Mouse (Mus musculus) kidney, postnatal 14 days (tissue): ENCODE measurements around the gene Srrm1.
A peak's percentile ranks its signal among the peaks of the same experiment; 100 is the strongest.

Experiments used
- DNase-seq: peaks from one replicate; pipeline ENCODE4 v3.0.0; 2022; ENCODE audit warnings: mixed read lengths

Srrm1 gene

DNA sequence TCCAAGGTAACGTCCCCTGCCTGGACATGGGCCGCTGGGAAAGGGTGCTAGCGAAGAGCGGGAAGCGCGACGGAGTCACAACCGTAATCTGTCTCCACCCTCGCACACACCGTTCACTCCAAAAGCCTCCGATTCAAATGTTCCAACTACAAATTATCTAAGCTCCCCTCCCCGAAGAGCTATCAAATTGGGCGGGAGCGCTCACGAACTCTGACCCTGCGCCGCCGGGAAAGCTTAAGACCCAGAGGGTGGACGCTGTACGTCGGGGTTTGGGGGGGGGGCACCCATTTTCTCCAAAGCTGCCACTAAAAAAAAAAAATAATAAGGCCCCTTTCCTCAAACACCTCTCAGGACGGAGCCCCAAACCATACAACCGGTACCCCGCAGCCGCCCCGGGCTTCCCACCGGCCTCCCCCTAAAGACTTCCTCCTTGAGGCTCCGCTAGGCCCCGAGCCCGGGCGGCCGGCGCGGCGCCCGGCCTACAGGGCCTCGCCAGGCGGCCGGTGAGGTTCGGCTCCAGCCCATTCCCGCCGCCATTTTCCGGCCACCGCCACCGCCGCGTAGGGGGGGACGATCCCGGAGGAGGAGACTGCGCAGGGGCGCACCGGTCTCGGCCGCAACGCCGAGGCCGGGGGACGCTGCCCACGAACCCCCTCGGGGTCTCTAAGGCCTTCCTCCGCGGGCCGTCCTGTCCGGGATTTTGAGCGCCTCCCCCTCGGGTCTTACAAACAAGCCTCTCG is 625 bp downstream of the Srrm1 start:
- peak; percentile 49 for DNase-seq

DNA sequence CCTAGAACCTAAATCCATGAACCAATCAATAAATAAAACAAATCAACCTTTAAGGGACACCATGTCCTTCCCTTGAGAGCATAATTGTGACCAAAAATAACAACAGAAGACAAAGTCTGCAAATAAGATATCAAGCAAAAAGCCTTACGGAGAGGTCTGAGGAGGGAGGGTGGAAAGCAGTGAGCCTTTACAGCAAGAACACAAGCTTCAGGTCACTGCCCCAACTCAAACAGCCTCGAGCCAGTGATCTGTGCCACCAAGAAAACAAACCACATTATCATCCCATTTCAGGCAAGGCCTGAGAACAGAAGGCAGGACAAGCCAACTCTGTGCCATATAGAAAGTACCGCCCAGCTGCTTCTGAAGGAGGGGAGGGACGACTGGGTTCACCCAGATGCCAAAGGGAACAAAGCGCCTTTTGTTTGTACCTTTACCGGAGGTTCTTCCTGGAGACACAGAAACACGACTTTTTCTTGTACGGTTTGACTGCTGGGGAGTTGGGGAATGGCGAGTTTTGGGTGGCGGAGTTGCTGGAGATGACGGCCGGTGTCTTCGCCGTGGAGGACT is 15.7 kb downstream of the Srrm1 start:
- peak; percentile 26 for DNase-seq

DNA sequence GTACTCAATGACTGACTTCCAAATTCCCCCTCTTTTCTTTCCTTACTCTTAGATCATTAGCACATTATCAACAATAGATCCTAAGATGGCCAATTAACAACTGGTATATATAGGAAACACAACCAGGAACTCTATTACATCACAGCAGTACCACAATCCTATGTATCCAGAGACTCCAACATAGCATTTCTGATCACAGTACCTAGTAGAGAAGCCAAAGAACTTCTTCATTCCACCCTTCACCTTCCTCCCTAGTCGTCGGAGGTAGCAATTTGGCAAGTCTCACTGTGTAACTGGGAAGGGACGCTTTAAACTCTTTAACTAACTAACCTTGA is 17.1 kb downstream of the Srrm1 start:
- DNase-seq = no peak

DNA sequence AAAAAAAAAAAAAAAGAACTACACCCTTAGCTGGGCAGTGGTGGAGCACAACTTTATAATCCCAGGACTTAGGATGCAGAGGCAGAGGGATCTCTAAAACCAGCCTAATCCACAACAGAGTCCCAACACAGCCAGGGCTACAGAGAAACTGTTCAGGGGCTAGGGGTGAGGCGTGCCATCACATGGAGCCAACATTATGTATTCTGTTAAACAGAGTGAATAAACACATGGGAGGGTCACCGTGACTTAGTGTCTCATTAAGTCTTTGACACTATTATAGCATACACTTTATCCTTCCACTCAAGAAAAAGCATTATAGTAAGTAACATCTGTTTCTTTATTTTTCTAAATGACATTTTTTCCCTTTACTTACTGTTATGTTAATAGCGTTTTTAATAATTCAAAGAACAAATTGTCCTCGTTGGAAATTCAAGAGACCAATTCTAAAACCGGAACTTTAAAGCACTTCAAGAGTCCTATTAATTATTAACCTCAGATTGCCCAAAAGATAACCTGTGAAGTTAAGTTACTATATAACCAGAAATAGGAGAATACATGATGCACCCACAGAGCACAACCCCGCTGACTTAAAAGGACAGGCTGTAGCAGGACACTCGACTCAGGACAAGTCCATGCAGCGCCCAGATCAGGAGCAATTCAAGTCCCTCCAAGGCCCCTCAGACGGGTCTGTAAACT is 17.6 kb downstream of the Srrm1 start:
- peak; percentile 53 for DNase-seq

DNA sequence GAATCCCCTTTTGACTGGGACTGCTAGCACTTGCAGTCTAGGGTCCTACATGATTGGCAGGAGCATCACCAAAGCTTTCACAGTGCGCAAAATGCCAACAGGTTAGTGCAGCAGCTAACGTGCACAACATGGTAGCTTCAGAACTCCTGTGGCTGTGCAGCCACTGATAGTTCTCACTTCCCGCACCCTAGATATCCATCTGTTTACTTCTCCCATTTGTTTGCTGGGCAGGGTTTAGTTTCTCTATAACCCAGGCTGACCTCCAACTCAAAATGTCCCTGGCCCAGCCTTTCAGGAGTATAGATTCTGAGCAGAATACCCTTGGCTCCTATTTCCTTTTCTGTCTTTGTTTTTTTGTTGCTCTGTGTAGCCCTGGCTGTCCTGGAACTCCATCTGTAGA is 26.7 kb downstream of the Srrm1 start:
- DNase-seq = no peak

DNA sequence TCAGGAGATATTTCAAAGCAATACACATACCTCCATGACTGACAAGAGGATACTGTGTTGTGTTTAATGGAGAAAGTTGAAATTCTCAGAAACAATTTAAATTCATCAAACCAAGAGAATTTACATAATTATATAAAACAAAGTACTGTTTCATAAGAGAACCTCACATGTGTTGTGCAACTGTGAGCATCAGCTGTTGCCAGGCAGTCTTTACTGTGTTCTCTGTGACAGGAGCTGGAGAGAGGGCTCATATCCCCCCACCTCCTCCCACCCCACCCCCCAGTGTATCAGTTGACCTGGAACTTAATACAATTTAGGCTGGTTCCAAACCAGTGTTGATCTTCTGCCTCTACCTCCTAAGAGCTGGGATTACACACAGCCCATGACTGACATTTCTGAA is 27.1 kb downstream of the Srrm1 start:
- DNase-seq = no peak

DNA sequence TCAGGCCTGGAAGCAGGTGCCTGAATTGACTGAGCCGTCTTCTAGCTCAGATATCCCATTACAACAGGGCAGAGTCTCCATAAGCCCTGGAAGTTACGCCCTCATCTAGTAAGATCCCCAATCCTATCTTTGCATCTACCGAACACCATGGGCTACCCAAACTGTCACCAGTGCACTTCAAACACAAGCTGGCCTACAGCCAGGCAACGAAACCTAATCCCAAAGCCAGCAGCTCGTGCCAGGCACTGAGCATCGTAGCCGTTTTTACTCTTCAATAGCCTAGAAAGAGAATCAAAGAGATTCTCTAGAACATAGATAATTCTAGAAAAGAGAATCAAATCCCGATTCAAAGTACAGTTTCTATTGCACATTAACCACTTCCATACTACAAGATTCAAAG is 30.1 kb downstream of the Srrm1 start:
- no peak for DNase-seq

DNA sequence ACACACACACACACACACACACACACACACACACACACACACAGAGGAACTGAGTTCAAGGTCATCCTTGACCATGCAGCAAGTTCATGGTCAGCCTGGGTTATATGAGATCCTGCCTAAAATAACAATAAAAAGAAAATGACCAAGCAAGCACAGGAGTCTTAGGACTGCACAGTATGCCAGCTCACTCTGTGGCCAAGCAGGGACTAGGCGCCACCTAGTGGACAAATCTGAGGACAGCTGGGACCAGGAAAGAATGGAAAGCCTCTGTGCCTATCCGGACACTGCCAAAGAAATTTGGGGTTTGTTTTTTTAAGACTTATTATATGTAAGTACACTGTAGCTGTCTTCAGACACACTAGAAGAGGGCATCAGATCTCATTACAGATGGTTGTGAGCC is 35.2 kb downstream of the Srrm1 start:
- peak; percentile 83 for DNase-seq

DNA sequence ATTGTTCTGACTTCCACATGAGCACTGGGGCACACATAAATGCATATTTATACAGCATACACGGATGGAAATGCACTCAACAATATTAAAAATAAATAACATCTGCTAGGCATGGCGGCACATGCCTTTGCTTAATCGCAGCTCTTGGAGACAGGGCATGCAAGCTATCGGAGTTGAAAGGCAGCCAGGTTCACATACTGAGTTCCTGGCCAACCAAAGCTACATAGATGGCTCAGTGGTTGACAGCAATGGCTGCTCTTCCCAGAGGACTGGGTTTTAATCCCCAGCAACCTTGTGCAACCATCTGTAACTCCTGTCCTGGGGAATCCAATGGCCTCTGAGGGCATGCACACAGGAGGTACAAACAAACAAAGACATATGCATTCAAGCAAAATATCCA is 35.6 kb downstream of the Srrm1 start:
- no peak for DNase-seq

DNA sequence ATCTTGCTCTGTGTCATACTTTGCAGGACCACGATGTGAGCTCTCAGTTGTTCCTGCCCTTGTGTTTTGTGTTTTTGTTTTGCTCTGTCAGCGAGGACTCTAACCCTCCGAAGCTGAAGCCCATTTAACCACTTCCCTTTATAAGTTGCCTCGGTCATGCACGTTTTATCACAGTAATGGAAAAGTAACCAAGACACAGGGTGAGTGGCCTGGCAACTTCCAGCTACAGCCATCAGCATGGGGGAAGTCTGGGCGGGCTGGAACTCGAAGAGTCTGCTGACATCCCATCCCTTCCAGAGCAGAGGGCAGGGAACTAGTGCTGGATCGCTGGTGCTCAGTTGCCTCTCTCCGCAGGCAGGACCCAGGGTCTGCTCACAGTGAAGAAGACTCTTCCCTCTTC is 37.8 kb downstream of the Srrm1 start:
- DNase-seq = no peak

DNA sequence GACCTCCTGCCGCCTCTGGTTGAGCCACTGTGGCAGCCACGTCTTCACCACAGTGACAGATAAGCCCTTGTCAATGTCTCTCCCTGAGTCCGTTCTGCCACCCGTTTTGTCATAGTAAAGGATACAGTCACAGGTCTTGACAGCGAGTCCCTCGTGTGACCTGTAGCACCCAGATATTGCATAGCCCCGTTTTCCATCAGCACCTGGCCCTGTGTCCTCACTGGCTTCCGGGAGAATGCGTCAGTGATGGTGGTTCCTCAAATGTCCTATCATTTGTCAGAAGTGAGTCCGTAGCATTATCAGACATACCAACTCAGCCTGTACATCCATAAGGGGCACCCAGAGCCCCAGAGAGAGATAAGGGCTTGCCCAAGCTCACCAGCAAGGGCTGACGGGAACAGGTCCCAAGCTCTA is 38.7 kb downstream of the Srrm1 start:
- no peak for DNase-seq

DNA sequence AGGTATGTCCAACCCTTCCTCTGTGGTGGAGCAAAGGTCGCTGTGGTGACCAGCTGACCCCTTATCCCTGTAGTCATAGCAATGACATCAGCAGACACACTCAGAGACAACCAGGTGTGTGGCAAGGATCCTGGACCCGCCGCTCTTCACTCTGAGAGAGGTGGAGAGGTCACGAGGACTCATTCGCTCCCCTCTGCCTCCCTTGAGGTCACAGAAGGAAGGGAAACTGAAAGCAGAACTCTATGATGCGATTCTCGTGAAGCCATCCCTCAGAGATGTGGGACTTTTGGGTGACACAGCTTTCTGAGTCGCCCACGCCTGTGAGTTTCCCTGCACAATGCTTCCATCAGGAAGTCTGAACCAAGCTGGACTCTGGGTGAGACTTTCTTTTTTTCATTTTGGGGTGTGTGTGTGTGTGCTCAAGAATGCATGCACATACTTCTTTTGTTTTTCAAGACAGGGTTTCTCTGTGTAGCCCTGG is 39.3 kb downstream of the Srrm1 start:
- no peak for DNase-seq

DNA sequence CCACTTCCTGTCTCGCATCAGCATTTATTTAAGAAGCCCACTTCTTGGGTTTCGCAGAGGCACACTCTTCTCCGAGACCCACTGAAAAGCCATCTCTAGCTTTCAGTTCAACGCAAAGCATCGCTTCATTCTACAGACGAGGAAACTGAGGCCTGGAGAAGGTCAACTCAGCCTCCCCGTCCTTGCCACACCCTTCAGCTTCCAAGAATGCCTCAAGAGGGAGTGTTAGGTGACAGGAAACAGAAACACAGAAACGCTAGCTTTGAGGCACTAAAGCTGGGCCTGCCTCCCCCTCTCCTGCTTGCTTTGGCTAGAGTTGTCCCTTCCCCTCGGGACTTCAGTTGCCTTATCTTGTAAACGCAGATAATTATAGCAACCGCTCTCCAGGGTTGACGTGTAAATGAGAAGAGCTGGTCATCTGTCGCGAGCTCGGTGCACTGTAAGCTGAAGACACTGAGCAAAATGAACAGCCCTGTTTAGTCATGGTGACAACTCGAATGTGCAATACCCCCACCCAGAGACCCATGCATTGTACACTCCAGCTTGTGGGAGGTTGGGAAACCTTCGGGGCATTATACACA is 39.9 kb downstream of the Srrm1 start:
- DNase-seq = peak; percentile 50

DNA sequence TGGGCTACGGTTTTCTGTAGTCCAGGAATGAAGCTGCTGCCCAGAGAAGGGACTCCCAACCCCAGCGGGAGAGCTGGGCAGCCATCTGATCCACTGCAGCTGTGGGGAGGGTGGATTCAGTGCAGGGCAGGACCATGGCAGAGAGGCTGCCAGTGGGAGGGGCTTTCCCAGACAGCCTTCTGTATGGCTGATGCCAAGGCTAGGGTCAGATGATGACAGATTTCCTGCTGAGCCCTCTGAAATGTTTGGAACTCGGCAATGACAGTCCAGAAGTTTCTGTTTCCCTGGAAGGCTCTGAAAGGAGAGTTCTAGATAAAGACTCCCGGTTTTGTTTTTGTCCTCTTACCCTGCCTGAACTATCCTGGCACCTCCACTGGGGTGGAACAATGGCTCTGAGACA is 40.4 kb downstream of the Srrm1 start:
- peak; percentile 86 for DNase-seq

DNA sequence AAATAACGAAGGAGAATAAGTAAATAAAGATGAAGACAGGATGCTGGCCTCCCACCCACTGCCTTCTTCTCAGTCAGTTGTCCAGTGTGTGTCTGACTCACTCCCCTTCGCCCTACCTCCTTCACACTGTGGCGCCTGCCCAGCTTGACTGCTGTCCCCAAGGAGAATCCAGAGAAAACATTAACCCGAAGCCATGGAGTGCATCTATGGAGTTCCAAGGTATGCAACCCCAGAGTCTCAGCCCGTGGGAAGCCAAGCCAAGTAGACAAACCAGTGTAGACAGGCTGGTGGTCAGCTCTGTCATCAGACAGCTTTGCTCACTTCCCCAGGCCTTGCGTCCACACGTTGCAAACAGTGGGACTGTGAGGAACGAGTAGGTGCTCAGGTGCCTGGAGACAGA is 42.8 kb downstream of the Srrm1 start:
- peak; percentile 63 for DNase-seq

DNA sequence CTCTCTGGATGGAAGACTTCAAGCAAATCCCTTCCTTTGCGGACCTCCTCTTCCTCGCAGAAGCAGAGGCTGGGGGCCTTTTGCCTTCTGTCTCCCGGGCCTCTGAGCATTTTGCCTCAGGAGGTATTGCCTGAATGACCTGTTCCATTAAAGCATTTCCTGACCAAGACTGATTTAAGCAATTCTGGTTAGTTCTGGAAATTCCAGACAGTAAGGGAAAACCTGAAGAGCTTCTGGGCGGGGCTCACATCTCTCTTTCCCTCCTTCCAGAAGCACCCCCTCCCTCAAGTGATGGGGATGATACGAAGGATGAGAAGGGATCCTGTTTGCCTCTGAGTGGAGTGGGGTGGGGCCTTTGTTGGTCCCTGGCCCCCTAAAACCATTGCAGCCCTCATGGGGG is 43.4 kb downstream of the Srrm1 start:
- no peak for DNase-seq

DNA sequence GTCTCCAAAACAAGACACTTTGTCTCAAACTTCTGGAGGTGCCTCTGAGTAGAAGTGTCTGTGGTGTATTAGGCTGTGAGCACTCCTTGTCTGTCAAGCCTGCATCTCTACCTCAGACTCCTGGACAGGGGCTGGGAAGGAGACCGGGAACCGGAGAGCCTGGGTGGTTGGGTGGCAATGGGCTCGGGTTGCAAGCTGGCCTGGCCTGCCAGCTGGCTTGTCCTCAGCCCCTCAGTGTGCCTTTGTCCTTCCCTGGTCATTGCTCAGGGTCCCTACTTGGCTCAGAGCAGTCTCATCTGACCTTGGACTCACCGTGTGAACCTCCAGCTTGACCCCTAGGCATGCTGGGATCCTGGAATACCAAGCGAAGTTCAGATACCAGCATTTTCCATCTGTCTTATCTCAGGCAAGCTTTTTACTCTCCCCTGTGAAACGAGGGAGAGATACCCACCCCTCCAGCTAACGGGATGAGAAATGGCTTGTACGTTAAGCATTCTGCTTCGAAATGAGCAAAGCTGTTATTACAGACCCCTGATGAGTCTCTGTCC is 43.9 kb downstream of the Srrm1 start:
- no peak for DNase-seq

DNA sequence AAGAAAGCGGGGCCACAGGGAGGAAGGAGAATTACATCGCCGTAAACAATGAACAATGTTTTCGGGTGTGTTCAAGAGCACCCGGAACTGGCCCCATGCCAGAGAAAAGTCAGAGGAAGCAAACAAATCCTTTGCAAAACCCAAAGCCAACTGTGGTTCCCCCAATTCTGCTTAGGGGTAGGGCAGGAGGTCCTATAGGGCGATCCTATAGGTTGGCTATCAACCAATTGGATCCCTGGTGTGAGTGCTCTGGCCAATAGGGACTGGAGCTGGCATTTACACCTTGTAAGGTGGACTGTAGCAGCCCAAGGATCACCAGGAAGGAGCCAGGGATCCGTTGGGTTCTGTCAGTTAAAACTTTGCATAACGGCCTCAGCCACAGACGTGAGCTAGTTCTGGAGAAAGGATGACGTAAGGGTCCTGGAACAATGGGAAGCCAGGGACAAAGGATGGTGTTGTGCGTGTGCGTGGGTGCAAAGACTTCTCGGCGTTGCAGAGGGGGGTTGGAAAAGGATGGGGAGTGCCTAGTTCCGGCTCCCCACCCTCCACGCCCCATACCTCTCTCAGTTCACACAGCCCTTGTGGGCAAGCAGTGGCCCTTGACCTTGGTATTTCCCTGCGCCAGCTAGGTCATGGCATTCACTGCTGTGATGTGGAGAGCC is 46.0 kb downstream of the Srrm1 start:
- peak; percentile 47 for DNase-seq

DNA sequence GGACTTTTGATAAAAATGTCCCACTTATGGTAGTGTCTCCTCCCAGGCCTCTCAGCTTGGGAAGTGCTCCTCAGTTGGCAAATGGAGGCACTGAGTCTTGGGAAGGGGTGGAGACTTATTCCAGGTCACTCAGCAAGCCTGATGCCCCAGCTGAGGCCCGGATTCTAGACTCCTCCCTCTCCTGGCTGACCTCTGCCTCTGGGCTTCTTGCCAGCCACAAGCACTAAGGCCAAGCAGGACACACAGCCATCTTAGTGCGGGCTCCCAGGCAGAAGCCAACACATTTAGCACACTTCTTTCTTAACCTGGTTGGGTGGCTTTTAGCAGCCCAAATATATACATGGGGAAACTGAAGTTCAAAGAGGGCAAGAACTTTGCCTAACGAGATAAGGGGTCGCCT is 46.6 kb downstream of the Srrm1 start:
- peak; percentile 82 for DNase-seq

DNA sequence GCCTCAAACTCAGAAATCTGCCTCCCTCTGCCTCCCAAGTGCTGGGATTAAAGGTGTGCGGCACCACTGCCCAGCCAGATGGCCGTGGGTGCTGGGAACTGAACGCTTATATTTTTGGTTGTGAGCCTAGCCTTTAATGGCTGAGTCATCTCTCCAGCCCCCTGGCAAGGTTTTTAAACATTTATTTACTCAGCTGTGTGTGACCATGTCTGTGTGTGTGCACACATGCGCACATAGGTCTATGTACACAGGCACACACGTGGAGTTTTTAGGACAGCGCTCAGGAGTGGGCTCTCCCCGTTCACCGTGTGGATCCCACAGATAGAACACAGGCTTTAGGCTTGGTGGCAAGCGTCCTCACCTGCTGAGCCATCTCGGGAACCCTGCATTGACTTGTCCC is 50.9 kb downstream of the Srrm1 start:
- DNase-seq = no peak

DNA sequence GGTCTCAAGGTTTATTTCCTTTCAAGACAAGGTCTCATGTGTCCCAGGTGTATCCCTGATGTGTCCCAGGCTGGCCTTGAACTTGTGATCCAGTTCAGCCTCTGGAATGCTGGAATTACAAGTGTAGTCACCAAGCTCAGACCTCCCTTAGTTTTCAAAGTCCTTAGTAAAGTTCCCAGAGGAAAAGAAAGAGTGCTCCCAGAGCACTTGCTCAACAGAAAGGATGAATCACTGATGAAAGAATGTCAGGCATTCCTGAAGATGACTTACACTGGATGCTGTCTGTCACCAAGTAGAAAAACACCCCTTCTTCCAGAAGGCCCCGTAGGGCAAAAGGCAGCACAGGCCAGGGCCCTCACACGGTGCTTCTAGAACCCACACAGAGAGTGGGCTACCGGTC is 52.0 kb downstream of the Srrm1 start:
- no peak for DNase-seq

DNA sequence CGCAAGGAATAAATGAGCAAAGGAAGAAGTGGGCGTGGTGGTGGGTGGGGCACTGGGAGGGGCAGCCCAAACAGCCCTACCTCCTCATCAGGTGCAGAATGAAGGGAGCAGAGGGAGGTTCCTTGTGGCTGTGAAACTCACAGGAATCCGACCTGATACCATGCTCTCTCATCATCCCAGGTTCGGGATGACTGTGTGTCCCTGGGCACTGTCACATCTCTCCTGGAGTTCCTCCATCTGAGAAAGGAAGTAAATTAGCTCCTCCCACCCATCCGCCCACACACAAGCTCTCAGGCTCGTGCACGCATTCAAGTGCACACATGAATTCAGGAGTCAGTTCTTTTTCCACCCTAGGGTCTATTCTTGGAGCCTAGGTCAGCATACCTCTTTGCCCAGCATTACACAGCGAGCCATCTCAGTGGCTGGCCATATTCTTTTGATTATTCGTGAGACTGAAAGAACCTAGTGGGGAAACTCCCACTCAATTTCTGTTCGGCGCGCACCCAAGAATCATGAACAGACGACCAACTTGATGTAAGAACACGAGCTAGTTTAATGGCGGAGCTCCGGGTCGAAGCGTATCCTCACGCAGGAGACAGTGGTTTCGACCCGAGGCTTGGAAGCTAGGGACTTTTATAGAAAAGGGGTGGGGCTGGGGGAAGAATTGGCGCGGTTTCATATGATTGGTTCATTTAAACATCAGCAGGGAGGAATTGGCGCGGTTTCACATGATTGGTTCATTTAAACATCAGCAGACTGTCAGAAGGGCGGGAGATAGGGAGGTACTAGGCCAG is 52.7 kb downstream of the Srrm1 start:
- DNase-seq = no peak
